Mouse (Mus musculus) frontal cortex, postnatal 36 days (tissue): ENCODE data around the gene Irgq.
"Not testable (repeated sequence)": the region's sequence is repeated elsewhere in the genome, so short reads cannot be mapped to it uniquely, and the experiment has no call there.

Experiments used
- DNase-seq, 2 experiments: peaks; one replicate each; pipeline ENCODE4 v3.0.0; 2022; ENCODE audit warnings: low spot score in 2 of 2

Irgq gene

GRCm38 (mm10) chr7:24530062-24530931 is at the start of gene Irgq:
Irgq (plus strand) TSS chr7:24530689.
- DNase-seq: peak; percentile 99

GRCm38 (mm10) chr7:24480986-24481473 is 49.5 kb upstream of the Irgq start:
- no peak for DNase-seq

DNA sequence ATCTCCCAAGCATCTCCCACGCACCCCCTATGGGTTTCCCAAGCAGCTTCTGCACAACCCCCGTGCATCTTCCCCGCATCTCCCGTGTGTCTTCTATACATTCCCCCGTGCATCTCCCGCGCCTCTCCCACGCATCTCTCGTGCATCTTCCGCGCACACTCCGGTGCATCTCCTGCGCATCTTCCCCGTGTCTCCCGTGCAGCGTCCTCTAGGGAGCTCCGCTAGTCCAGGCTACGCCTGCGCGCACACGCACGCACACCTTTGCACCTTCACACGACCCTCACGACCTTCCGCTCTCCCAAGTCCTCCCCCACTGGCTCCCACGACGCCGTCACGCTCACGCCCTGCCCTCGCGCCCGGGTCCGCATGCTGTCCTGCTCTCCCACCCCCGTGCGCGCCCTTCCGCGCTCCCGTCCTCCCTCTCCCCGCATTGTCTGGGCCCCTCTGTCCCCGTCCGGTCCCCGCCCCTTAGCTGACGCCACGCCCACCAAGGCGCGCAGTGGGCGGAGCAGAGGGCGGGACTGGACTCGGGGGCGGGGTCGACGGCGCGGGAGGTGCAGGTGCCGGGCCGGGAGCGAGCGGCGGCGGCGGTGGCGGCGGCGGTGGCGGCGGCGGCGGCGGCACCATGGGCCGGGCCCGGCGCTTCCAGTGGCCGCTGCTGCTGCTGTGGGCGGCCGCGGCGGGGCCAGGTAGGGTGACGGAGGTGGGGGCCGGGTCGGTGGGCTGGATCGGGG is 48.8 kb upstream of the Irgq start, which contains the start of gene Cadm4:
Gene Cadm4 (plus strand): TSS at position 550 of the 734 bp plus-strand sequence.
- peak; percentile 85 to 89 for DNase-seq

DNA sequence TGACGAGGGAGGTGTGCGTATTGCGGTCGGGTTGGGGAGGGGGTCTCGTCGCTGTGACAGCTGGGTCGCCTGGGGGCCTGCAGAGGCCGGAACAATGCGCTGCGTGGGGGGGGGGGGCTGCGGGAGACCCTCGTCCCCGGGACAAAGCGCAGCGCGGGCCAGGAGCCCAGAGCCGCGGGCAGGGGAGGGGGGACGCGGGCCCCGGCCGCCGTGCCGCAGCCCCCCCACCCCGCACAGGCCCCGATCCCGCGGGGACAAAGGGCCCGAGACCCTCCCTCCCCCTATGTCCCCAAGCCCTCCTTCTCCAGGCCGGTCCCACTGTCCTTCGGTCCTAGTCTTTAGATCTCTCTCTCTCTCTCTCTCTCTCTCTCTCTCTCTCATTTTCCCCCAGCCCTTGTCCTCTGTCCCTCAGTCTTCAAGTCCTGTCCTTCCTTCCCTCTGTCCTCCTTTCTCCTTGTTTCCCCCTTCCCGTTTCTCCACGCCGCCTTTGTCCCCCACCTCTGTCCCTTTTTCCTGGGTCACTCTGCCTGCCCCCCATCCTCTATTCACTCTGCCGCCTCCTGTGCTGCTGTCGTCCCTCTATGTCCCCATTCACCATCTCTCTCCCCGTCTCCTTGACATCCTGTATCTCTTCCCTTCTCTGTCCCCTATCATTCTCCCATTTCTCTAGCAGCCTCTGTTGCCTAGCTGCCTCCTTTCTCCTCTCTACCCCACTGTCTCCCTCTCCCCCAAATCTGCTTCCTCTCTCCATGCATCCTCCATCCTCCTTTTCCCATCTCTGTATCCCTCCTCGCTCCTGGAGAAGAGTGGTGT is 48.1 kb upstream of the Irgq start:
- DNase-seq: no peak

DNA sequence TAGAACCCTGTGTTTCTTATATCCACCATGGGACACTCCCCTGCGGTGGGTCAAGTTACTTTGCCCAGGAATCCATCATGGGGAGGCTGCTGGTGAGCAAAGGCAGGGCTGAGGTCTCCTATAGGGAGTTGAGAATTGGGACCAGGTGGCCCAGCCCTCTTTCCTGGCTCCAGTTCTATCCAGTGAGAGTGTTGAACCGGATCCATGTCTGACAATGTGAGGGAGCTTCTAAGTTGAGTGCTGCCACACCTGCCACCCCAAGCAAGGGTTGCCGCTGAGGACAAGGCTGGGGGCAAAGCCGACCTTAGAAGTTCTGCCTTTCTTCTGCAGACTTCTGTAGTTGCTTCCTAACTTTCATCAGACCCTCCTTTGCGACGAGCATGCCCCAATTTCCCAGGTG is 47.2 kb upstream of the Irgq start:
- DNase-seq: not testable (repeated sequence)

DNA sequence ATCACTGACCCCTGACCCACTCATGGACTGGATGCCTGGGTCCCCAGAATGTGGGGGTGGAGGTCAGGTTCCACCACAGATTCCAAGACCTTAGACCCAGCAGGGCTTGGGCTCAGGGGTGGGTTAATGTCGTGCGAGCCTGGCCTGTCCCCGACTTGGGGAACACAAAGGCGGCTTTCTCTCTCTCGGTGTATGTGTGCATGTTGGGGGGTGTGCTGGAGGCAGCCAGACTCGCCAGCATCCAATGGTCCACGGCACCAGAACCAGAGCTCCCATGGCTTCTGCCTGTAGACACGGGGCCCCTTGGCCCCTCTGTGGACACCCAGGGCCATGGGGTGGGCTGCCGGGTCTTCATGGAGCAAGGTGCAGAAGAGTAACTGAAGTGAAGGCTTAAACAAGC is 45.0 kb upstream of the Irgq start:
- DNase-seq: no peak

DNA sequence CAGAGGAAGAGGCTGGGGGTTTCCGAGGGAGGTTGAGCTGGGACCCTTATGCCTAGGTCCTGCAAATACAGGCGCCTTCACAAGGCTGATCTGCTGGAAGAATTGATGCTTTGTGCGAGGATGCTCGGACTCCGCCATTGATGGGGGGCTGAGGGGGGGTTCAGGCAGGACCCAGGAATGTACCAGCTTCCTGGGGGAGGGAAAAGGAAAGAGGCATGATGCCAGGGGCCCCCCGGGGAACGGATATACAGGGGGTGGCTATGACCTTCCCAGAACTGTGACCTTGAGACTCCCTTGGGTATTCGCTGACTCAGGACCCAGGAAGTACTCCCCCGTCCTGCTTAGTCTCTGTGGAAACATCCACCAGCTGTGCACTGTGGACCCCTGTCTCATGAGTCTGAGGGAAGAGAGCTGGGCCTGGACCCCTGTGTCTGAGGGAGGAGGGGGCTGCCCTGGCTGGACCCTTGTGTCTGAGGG is 43.8 kb upstream of the Irgq start:
- DNase-seq: no peak

- no peak for DNase-seq
Observed at GRCm38 (mm10) chr7:24487403-24487802, 43.1 kb upstream of the Irgq start.

DNA sequence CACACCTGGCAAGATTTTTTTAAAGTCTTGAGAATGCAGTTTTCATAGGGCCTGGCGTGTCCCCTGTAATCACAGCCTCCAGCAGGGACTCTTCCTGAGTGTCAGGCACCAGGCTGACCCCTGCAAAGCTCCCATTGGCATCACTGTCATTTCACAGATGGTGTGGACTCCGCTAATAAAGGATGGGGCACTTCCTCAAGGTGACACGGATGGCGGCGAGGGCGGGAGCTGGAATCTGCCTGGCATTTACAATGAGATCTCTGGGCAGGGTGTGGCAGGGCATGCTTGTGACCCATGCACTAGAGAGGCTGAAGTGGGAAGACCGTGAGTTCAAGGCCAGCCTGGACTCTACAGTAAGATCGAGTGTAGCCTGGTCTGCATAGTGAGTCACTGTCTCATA is 42.2 kb upstream of the Irgq start:
- DNase-seq: no peak

GRCm38 (mm10) chr7:24499856-24500577 is 30.5 kb upstream of the Irgq start:
- no peak for DNase-seq

GRCm38 (mm10) chr7:24500929-24501328 is 29.6 kb upstream of the Irgq start:
- DNase-seq: no peak

DNA sequence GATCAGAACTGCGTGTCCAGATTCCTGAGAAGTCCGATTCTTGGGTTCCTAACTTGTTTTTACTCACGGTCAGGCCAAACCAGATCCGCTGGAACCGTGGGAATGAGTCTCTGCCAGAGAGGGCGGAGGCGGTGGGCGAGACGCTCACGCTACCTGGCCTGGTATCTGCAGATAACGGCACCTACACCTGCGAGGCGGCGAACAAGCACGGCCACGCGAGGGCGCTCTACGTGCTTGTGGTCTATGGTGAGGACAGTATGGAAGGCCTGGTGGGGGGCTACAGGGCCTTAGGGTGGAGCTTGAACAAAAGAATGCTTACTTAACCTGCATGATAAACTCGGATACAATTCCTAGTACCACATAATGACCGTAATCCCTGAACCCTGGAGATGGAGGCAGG is 29.0 kb upstream of the Irgq start:
- DNase-seq: no peak

DNA sequence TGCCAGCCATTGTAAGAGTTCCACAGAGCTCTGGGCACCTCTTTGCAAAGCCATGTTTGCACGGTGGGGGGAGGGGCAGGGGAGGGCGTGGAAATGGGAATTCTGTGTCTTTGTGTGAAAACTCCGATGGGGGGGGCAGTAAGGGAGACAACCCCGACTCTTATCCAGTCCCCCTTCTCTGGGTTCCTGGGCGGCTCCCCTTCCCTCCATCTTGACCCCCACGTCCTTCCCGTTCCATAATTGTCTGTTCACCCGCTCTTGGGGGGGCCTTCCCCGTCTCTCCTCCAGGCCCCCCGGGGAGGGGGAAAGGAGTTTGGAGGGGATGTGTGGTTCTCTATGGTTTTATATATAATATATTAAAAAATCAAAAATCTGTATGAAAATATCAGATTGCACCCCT is 26.5 kb upstream of the Irgq start:
- DNase-seq: no peak

DNA sequence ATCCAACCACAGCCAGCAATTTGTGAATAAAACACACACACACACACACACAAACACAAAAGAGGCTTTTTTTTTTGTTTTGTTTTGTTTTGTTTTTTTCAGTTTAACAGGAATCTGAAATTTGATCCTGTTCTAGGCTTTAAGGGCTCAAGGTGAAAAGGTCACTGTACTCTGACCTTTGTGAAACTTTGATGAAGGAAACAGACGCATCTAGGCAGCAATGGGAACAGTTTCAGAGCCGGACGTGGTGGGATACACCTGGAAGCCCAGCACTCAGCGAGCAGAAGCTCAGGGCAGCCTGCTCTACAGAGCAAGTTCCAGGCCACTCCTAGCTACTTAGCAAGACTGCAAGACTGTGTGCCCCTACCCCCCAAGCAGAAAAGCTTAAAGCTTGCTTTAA is 25.6 kb upstream of the Irgq start:
- no peak for DNase-seq

DNA sequence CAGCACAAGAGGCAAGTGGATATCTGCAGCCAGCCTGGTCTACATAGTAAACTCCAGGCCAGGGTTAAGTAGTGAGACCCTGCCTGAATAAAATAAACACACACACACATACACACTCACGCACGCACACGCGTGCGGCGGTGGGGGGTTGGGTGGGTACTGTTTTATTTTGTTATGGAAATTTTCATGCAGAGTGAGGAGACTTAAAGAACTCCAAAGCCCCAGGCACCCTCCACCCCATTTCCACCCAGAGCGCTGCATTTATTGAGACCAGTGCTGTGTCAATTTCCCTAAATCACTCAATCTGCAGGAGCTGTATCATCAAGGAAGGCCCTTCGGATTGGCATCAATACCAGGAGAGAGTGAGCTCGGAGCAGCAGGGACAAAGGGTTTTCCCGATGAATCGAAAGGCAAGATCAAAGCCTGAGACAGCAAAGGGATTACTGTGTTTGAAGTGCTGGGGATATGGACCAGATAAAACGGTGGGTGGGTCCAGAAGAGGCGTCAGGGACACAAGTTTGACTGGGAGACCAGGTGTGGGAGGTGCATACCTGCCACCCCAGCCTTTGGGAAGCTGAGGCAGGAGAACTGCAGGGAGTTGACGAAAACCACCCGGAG is 24.9 kb upstream of the Irgq start:
- DNase-seq: no peak

GRCm38 (mm10) chr7:24506065-24506459 is 24.4 kb upstream of the Irgq start:
- no peak for DNase-seq

GRCm38 (mm10) chr7:24506476-24506837 is 24.0 kb upstream of the Irgq start:
- peak; percentile 69 to 75 for DNase-seq

GRCm38 (mm10) chr7:24506838-24507725 is 23.4 kb upstream of the Irgq start, which contains the start of gene Zfp428:
Zfp428 (plus strand) TSS chr7:24507006.
- DNase-seq: peak; percentile 84 to 86

- no peak for DNase-seq
Observed at GRCm38 (mm10) chr7:24507726-24508114, 22.8 kb upstream of the Irgq start.

DNA sequence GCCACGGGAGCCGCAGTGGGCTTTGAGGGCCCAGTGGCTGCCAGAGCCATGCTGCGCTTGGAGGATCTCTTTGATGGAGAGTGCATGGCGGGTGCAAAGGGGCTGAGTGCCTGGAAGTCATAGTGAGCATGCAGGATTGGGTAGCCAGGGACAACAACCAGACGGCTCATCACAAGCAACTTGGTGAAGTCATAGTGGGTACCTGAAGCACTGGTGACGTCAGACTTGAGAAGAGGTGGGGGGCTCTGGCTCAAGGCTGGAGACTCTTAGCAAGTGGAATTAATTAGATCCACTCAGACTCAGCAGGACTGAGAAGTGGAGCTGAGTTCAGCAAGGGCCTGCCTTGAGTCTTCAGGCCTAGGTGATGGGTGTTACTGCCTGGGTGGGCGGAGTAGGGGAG is 18.1 kb upstream of the Irgq start, which contains the start of gene AC161166.1:
Gene AC161166.1 (minus strand): TSS at position 101 of the 400 bp plus-strand sequence.
- no peak for DNase-seq
